Mouse (Mus musculus): ENCODE measurements around the gene Ifna7.

DNA sequence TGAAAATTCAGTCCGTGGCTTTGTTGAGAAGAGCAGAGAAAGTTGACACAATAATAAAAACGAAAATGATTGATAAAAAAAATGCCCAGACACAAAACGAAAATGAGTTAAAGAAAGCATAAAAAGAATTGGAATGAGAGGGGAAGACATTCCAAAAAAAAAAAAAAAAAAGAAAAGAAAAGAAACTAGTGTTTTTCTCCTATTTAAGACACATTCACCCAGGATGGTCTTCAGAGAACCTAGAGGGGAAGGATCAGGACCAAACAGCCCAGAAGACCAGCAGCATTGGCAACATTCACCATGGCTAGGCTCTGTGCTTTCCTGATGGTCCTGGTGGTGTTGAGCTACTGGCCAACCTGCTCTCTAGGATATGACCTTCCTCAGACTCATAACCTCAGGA is at the start of gene Ifna7:
- no peak for TF ChIP-seq POLR2A (IDR thresholded peaks at IDR 0.05; ENCODE audit: low read depth, low read length)
- no peak for TF ChIP-seq CTCF (IDR thresholded peaks at IDR 0.05; ENCODE audit: borderline replicate concordance, insufficient read depth, low read length)
